Mouse (Mus musculus) common myeloid progenitor, adult 5-6 weeks (primary cell): ENCODE measurements around the gene Slc25a18. TPM values are rescaled to one million over a fixed set of nuclear protein-coding genes. Genes with fewer than 3 reads are reported as not detected.

ENCODE experiments used
- ATAC-seq: replicated peaks from 2 replicates; pipeline ENCODE4 v1.8.0; 2016; ENCODE audit warnings: low read depth, mild to moderate bottlenecking, moderate TSS enrichment, inconsistent platforms; ENCODE audit not compliant: poor library complexity, severe bottlenecking
- total RNA-seq: library from RNA; stranded (forward); fragments of 200-1000, 187-1606 nt; gene quantifications from 2 replicates; pipeline ENCODE4 v1.2.3, GENCODE M21; 2017

Gene Slc25a18
- not detected in 2 replicates for total RNA-seq

DNA sequence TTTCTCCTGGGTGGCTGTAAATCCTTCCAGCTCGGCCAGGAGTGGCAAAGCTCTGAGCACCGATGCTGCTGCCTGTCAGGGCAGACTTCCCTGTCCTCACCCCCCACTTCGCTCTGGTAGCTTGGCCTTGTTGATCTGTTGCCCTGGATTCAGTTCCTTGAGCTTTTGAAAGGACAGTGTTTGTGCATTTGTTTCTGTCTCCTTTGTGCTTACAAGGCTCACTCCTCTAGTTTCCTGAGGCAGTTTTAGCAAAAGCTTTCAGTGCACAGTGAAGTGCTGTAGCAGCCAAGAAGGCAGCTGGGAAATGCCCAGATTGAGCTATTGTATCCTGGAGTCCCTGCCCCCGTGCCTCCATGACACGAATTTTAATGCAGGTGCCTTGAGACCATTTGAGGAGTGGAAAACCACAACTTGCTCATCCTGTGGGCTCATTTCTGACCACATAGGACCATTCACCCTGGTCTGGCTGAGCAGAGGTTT is at the start of gene Slc25a18:
Gene Slc25a18 (plus strand): TSS at position 430 of the 480 bp plus-strand sequence.
- no peak for ATAC-seq

DNA sequence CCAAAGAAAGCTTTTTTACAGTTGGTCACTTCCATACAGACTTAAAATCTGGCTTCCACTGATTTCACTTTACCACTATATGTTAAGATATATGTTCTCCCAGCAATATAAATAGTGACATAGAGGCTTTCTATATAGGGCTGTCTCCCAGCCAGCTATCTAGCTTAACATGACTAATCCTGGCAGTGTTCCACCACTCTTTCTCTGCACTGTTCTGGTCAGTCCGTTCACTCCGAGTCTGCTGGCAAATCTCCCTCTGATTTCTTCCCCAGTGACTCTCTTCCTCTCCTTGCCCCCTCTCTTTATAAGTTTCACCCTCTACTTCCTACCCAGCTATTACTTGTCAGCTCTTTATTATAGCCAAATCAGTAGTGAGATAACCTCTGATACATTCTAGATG is 47.4 kb upstream of the Slc25a18 start:
- no peak for ATAC-seq

DNA sequence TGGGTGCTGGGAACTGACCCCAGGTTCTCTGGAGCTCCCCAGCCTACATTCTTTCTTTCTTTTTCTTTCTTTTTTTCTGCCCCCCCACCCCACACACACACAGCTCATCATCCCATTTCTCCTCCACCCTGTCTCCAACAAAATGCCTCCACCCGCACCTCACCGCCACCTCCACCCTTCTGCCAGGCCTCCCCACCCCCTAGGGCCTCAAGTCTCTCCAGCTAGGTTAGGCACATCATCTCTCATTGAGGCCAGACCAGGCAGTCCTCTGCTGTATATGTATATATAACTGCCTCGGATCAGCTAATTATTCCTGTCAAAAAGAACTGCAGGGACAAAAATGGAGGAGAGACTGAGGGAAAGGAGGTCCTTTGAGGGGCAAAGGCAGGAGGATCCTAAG is 37.4 kb upstream of the Slc25a18 start:
- ATAC-seq: no peak

DNA sequence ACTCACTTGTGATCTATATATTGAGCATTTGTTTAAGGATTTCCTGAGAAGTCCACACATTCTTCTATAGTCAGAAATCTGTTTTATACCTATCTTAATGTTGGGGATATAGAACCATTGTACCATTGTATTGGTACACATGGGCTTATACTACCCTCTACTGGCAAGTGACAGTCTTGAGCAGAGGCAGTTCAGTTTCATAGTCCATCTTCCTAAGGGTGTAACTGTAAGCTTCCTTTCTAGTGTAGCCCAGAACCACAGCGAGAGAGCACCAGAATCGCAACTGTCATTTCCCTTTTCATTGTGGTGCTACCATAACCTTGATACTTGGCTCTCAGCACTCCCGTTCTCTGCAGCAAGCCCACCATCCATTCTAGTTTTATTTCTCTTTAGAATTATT is 36.8 kb upstream of the Slc25a18 start:
- peak; percentile 97 for ATAC-seq

DNA sequence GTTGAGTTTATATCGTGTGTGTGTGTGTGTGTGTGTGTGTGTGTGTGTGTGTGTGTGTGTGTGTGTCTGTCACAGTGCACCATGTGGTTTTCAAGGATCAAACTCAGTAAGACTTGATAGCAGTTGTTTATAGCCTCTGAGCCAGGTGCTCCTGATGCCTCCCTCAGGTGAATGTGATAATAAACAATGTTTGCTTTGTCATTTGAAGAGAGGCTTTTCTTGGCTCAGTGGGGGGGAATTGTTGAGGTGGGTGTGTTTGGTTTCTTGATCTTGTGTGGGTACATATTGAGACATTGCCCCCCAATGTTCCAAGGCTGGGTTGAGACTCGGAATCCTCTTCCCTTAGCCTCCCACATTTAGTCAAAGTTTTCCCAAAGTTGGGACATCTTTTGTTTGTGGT is 30.2 kb upstream of the Slc25a18 start:
- ATAC-seq: no peak

DNA sequence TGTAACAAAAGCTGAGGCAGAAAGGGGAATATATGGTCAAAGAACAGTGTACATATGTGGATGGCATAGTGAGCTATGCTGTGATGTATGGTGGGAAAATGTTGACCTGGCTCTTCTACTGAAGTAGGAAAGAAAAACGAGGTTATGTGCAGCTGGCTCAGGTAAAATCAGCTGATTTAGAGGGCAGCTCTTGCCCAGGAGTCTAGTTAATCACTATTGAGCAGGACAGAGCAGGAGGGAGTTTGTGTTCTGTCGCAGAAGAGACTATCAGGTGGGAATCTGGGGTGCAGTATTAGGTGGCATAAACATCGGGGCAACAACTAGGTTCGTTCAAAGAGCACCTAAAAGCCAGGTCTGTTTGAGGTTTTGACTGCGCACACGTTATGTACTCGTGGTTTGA is 29.1 kb upstream of the Slc25a18 start:
- ATAC-seq: no peak

DNA sequence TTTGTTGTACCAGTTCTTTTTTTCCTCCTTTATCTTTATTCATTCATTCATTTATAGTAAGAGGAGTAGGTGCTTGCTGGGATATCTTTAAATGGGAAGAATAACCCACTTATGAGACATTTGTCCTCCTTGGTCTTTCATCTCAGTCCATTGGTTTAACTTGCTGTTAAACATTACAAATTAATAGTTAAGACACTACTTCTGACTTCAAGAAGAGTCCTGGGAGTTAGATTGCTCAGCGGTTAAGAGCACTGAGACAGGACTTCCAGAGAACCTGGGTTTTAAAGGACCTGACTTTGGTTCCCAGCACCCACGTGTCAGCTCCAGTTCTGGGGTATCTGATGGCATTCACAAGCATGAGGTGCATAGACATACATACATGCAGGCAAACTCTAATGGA is 27.0 kb upstream of the Slc25a18 start:
- no peak for ATAC-seq

DNA sequence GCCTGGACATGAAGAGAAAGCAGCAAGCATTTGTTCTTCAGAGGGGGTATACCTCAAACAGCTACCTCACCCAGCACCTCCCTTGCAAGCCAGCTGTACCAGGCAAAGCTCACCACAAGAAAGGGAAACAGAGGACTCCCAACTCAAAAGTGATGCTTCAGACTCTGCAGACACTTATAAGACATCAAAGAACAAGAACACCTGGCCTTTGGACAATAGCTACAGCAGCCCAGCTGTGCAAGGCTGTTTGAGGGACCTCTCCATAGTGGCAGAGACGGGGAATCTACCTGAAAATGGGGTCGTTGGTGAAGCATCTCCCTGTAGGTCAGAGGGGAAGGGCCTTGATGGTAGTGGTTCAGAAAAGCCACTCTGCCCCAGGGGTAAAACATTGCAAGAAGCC is 12.2 kb upstream of the Slc25a18 start:
- no peak for ATAC-seq

DNA sequence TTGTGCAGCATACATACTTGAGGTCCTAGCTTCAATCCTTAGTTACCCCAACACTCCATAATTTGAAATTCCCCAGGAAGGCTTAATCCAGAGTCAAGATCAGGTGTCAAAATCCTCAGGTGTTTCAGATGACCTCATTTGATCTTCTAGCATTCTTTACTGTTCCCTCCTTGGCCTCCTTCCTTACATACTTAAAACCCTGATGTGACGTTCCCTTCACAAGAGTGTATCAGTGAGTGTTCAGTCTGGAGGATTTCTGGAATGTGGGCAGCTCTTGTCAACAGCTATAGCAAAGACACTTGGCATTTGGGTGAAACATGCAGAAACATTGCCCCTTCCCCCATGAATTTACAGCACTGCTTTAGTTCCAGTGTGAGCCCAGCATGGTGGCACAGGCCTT is 3.4 kb upstream of the Slc25a18 start:
- no peak for ATAC-seq

DNA sequence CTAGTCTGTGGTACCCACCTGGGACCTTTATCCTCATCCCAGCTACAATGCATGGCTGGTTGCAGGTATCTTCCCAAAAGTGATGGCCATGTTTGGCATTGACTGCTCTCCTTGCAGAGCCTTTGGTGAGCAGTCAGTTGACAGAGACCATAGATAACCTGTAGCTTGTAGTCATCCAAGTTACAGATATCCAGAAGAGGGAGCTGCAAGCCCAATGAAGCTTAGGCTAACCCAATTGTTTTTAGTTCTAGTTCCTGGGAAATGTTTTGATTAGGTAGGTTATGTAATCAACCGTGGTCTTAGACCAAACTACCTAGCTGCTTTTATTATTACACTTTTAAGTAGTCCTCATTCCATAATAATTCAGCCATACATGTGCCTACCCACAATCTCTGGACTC is 2.0 kb upstream of the Slc25a18 start:
- no peak for ATAC-seq

DNA sequence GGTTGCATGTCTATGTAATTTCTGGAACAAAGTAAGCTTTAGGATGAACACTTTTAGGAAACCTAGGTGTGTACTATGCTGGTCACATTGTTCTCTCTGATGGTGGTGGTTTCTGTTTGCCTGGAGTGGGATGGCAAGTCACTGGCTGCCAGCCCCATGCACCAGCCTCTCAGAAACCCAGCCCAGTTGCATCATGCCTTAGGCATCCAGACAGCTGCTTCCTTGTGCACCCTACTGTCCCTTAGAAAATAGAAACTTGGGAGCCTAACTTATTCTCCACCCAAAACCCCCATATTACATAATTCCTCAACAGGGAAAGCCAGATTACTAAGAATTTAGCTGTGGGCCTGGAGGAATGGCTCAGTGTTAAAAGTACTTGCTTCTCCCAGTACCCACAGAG is 1.4 kb upstream of the Slc25a18 start:
- no peak for ATAC-seq

DNA sequence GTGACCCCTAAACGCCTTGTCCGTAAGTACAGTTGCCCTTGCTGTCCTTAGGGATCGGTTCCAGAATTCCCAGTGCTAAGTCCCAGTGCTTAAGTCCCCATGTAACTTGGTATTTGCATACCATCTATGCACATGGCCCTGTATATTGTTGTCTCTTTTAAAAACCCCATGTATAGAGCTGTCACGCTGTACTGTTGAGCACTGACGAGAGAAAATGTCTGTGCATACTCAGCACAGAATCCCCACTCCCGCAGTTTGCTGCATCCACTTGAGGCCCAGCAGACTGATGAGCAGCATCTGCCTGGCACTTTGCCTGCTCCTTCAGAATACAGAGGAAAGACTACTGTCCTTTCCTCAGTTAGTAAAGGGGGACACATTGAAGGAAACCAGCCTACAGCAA is 385 bp downstream of the Slc25a18 start:
- no peak for ATAC-seq

DNA sequence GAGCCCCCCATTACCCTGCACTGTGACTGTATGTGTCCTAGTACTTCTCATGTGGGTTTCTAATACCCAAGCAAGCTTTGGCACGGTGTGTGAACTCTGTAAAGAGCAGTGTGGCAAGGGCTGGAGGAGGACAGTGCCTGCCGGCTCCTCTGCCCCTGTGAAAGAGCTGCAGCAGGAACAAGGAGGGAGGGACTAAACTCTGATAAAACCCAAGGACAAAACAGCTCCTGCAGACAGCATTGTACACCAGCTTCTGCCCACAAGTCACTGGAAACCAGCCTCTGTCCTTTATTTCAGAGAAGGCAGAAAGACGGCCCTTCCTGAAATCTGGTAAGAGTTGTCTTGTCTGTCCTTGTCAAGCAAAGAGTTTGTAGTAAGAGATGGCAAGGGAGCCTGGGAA is 2.9 kb downstream of the Slc25a18 start:
- no peak for ATAC-seq

DNA sequence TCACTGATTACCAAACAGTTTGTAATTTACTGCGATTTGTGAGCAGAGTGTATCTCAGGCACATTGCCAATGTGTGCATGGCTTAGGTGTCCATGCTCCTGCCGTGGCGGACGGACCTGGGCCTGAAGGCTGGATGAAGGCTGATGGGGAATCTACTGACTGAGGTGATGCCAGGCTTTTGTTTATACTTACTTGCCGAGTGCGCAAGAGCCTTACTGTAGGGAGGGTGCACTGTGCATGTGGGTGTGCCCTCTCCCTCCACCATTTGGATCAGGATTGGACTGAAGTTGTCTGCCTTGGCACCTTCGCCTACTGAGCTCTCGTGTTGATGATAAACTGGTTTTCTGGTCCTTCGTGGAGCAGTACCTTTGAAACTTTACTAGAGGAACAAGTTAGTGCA is 4.2 kb downstream of the Slc25a18 start:
- ATAC-seq: no peak

DNA sequence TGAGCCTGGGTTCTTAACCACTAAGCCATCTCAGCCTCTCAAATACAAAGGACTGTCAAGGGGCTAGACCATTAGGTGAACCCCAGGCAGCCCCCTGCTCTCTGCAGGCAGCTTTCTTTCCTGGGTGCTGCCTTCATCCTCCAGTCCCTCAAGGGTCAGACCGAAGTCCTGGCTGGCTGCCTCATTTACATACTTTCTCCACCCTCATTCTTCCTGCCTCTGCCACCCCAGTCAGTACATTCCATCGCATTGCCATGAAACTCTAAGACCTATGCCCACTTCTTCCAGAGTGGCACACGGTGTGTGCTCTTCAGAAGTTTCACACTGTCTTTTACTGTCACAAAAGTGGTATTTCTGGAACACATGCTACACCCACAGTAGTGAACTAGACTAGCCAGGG is 4.8 kb downstream of the Slc25a18 start:
- ATAC-seq: no peak

DNA sequence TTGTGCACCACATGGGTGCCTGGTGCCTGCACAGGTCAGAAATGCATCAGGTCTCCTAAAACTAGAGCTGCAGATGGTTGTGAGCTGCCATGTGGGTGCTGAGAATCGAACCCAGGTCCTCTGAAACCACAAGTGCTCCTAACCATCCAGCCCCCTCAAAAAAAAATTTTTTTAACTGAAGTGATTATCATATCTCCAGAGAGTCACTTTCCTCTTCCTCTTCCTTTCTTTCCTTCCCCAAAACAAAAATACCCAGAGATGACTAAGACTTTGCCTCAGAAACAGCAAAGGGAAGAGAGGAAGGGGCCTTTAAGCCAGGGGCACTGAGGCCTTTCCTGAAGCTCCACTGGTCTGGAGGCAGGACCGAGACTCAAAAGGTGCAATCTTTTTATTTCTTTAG is 9.6 kb downstream of the Slc25a18 start:
- no peak for ATAC-seq

DNA sequence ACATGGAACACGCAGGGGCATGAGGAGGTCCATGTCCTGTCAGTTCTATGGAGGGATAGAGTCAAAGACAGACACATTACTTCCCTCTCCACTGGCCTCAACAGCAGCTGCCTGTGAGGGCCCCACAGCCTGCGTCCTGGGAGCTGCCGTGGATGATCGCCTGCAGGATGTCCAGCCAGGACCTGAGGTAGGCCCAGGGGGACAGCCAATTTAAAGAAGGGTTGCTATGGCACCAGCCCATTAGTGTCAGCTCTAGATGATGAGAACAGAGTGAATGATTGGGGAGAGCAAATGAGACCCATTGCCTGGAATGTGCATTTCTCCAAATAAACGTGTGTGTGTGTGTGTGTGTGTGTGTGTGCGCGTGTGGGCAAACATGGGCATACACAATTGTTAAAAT is 11.0 kb downstream of the Slc25a18 start:
- ATAC-seq: no peak

DNA sequence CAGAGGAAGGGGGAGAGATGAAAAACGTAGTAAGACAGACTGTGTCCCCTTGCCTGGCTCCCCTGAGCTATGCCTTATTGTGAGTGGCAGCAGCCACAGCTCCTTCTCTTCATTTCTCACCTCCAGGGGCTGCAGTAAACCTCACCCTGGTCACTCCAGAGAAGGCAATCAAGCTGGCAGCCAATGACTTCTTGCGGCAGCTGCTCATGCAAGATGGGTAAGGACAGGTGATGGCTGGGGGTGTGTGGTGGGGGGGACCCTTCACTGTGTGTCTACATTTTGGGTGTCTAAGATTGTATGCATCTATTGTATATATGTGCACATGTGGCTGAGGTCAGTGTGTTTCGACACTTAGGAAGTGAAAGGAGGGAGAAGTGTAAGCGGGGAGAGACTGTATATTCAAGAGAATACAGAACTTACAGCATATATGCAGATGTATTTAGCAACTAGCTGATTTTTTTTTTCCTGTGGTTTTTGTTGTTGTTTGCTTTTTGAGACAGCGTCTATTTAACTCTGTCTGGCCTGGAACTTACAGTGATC is 14.8 kb downstream of the Slc25a18 start:
- peak; percentile 48 for ATAC-seq

DNA sequence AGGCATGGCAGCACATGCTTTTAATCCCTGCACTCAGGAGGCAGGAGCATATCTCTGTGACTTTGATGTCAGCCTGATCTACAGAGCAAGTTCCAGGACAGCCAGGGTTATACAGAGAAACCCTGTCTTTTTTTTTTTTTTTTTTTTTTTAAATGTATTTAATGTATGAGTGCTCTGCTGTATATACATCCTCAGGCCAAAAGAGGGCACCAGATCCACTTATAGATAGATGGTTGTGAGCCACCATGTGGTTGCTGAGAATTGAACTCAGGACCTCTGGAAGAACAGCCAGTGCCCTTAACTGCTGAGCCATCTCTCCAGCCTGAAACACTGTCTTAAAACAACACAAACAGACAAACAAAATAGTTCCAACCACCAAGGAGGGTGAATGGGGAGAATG is 15.5 kb downstream of the Slc25a18 start:
- peak; percentile 39; the same call in 1 of the 2 replicates for ATAC-seq

DNA sequence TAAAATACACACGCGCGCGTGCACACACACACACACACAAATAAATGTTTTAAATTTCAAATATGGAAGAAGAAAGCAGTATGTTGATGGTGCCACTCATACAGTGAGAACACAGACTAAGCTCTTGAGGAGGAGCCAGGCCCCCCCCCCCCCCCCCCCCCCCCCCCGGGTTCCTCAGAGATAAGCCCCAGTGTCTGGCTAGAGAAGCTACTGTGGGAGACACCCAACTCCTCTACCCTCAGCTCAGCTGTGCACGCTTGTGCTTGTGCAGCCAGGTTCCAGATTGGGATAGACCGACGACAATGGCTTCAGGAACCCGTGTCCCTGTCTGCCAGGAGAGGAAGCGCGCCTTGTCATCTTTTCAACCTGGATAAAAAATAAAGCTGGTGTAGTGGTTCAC is 16.8 kb downstream of the Slc25a18 start:
- peak; percentile 20; the same call in 1 of the 2 replicates for ATAC-seq

DNA sequence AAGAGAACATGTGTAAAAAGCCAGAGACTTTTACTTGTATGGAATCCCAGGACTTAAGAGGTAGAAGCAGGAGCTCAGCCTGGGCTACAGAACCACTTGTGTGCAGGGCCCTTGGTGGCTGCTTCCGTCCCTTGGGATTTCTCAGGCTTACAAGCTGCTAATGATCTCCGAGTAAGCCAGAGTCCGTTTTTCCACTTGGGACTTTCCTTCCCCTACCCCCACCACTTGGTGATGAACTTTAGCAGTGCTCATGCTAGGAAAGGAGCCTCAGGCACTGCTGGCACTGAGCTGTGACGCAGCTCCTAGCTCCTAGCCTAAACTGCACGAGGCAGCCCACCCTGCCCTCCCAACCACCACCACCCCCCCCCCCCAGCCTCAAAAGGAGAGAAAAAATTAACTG is 17.3 kb downstream of the Slc25a18 start:
- ATAC-seq: no peak

DNA sequence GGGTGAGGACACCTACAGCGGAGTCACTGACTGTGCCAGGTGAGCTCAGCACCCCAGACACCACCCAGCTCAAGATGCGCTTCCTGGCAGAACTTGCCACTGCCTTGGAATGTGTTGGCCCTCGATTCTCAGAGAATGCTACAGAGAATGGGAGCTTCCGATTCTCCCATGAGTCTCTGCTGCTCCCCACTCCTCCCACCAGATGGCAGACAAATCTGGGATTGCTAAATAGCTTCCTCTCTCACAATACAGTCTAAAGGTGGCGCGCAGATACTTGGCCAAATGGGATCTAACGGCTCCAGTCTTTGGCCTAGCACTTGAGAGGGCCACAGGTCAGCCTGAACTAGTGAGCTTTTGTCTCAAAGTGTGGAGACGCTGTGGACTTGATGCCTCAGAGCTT is 19.6 kb downstream of the Slc25a18 start:
- ATAC-seq: no peak
